Mouse (Mus musculus) heart, postnatal 14 days (tissue): ENCODE measurements around the gene Myo10. TPM values are rescaled to one million over a fixed set of nuclear protein-coding genes. Genes with fewer than 3 reads are reported as not detected.

ENCODE experiments used
- DNase-seq, 2 experiments: peaks; one replicate each; pipeline ENCODE4 v3.0.0; 2021 to 2022
- intact Hi-C: fragments of 180-260 bp; cut with DNase I; formaldehyde crosslinking; loops from one replicate; pipeline ENCODE4 v1.15.1; 2025
- total RNA-seq, 2 experiments: library from RNA; stranded (reverse); gene quantifications; 2 replicates each; pipeline ENCODE4 v1.2.3; 2021

The Myo10 gene
- total RNA-seq, 2 experiments from 2014 or later, result 64.7 to 66.9 TPM

DNA sequence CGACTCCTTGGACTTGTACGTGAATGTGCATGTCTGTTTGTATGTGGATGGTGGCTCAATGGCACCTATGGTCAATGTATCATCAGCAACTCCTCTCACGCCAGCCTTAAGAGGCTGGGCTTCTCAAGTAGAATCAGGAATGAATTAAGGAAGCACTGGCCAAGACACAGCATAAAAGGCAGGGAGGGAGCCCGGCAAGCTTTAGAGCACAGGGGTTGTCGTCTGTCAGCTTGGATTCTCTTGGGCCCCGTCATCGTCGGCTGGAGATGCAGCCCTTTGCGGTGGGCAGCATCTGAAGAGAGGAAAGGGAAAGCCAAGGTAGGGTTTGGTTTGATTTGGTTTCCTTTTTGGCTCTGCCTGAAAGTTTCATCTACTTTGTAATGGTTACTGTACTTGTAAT lies 130.7 kb downstream of the Myo10 start:
- intact Hi-C loops, result no loop called here
- no peak for DNase-seq

DNA sequence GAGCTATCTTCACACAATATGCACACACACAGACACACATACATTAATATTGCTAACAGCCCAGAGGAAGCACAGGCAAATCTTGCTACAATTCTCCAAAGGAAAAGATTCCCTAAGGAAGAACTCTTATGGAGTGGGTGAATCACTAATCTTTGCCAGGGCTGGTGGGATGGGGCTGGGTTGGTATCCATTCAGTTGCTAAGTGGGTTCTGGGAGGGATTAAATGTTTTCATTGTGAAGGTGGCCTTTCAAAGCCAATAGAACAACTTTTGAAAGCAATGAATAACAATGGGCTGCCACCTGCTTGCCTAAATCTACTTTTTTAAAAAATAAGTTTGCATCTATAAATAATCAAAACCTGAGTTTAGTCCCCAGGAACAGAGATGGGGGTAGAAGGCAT lies 131.6 kb downstream of the Myo10 start:
- no peak for DNase-seq
- intact Hi-C loops, result no loop called here

DNA sequence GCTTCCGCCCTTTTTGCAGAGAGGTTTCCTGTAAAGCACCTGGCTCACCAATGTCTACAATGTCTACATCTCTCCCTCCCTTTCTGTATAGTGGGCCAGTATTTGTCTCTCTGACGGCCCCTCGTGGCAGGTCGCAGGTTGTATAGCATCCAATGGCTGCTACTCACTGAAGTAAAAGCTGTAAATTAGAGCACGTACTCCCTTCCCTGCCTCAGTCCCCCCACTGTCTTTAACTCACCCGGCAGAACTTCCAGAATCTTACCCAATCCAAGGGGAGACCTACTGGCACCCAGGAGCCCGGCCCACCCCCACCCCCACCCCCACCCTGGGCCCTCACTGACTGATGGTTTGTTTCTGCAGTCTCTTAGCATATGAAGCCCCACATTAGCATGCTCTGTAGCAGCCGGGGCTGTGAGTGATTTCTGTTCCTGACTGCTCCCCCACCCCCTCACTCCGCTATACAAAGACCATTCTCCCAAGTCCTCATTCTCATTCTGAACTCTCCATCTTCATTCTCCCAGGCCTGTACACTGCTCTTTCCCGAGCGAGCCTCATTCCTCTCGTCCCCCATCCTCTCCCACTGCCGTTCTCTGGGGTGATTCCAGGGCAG lies 132.1 kb downstream of the Myo10 start:
- DNase-seq, result no peak
- intact Hi-C loops, result no loop called here

DNA sequence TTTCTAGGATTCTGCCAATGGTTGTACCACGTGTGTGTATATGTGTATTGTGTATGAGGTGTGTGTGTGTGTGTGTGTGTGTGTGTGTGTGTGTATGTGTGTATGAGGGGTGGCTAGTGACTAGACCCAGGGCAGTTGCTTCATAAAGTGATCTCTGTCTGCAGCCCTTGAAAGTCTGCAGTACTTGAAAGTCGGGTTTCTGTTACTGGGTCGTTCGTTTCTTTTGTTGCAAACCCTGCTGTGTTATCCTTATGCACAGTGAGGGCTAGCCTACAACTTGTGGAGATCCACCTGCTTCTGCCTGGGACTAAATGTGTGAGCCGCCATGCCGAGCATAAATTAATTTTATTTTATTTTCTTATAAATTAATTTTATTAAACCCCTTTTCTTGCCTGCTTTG lies 133.2 kb downstream of the Myo10 start:
- intact Hi-C loops, result no loop called here
- DNase-seq, result no peak

DNA sequence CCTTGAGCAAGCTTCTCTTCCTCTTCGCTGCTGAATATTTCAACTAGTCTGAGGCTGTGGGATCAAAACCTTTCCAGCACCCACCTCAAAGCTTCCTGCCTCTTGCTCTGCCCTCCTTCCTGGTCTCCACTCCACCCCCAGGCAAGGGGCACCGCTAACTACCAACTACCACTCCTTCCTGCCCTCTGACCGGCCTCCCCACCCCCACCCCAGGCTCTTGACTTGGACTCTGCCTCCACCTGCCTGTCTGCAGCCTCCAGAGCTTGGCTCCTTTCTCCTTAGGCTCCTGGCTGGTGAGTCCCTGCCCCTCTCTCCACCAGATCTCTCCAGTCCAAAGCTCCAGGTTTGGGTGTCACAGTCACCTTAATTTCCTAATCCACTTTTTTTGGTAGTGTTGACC lies 133.7 kb downstream of the Myo10 start:
- no peak for DNase-seq
- intact Hi-C loops, result no loop called here

DNA sequence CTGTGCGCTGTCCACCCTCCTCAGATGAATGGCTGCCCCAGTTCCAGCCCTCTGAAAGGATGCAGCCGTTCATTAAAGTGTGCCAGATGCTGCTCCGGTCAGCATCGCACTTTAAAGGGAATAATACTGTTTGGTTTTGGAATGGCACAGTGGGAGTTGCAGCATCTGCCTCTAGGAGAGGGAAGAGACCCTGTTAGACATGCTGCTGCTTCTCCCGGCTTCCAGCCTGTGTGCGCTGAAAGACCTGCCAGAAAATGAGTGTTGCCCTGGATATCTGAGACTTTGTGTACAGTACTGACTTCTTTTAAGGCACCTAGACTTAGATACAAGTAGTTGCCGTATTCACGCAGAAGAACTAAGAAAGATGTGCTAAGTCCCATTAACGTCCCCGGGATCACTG lies 135.7 kb downstream of the Myo10 start:
- DNase-seq, result no peak

DNA sequence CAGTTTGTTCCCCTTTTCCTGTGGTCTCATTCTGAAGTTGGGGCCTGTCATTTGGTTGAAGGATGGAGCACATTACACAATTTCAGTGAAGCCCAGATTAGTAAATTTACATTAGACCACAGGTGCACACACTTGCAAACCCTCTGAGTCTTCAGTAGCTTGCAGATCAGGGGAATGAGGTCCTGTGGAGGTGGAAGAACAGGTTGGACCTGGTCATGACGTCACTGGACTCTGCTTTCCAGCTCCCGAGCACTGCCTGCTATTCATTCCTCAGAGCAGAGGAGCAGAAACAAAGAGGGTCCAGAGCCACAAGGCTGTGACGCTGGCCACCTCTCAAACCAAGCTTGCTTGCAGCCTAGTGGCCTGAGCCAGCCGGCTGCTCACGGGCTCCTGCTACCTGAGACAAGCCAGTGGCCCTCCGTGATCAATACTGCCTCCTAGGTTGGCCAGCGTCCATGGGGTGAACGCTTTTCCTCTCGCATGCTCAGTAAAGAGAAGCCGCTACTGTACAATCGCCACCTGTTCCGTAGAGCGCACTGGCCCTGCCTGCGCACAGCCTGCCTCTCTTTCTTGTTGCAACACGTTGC lies 136.3 kb downstream of the Myo10 start:
- intact Hi-C loops, result no loop called here
- DNase-seq, result no peak

More for the DNA sequence above, 135.7 kb downstream of the Myo10 start:
- intact Hi-C loops, result no loop called here

DNA sequence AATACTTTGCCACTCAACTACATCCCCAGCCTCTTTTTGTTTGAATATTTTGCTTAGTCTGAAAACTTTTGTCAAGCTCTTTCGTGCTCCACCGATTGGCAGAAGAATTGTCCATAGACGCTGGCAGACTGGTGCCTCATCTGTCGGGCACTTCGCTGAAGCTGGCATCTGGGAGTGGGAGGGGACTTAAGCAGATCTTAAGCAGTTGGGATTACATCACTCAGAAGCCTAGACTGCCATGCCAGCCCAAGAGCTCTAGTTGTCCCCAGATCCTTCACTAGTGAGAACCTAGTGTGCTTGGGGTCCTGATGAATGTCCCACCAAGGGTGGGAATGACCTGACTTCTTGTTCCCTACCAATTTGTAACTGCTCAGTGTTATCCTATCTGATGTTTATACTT lies 138.0 kb downstream of the Myo10 start:
- no peak for DNase-seq
- intact Hi-C loops, result no loop called here

DNA sequence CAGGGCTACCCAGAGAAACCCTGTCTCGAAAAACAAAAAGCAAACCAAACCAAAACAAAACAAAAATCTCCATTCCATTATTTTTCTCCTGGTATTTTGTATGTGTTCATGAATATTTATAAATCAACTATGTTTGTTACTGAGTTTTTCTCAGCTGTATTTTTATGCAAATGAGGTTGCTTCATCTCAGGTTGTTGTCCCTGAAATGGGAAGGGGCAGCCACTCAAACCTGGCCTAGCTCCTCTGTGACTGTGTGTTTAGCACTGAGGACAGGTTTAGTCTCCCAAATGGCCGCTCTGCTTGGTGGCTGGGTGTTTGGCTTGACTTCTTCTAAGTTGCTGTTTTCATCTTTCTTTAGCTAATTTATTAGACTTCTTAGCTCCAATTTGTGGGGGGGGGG lies 138.7 kb downstream of the Myo10 start:
- no peak for DNase-seq
- intact Hi-C loops, result no loop called here

DNA sequence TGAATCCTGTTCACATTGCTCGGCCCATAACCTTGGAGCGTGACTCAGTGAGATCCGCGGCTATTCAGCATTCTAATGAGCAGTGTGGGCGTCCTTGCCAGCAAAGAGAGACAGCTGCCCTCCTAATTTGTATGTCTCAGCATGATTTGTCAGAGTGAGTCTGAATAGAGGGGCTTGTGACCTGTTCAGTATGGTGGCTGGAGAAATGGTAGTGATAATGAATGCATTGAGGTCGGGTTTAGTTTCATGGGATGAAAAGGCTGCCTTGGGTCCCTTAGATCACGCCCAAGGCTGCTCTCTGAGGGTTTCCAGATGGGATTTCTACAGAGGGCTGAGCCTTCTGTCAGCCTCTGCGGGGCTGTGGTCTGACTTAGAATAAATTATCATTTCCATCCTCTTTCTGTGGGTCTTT lies 139.5 kb downstream of the Myo10 start:
- no peak for DNase-seq
- intact Hi-C loops, result no loop called here

DNA sequence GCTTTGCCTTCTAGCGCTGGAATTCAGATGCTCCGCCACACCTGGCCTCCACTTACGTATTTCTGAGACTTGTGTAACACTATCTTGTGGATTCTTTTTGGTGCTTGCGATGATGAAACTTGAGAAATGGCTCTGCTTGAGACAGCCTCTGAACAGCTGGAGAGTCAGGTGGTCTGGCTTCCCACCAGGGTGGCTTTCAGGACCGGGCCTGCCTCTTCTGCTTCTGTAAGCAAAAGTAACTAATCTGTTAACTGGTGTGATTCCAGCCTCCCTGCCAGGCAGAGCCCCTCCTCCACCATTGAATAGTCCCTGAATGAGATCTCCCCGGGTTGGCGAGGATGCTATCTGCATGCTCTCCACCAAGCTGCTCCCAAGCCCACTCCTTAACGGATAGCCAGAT lies 140.0 kb downstream of the Myo10 start:
- intact Hi-C loops, result no loop called here
- DNase-seq, result peak; percentile 29 to 36

DNA sequence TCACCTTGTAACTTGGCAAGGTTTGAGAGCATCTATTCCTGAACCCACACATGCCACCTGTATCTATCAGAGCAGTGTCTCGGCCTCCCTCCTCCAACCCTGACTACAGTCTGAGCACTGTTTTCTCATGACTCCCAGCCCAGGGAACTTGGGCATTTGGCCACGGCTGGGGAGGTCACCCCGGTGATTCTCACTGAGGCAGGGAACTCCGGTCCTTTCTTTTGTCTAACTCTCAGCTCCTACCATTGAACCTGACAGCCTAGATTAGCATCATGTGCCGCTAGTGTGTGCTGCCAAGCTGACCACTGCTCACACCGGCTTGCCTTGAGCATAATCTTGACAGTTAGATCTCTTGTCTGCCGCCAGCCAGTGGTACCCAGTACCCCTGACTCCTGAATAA lies 140.8 kb downstream of the Myo10 start:
- intact Hi-C loops, result no loop called here
- no peak for DNase-seq

DNA sequence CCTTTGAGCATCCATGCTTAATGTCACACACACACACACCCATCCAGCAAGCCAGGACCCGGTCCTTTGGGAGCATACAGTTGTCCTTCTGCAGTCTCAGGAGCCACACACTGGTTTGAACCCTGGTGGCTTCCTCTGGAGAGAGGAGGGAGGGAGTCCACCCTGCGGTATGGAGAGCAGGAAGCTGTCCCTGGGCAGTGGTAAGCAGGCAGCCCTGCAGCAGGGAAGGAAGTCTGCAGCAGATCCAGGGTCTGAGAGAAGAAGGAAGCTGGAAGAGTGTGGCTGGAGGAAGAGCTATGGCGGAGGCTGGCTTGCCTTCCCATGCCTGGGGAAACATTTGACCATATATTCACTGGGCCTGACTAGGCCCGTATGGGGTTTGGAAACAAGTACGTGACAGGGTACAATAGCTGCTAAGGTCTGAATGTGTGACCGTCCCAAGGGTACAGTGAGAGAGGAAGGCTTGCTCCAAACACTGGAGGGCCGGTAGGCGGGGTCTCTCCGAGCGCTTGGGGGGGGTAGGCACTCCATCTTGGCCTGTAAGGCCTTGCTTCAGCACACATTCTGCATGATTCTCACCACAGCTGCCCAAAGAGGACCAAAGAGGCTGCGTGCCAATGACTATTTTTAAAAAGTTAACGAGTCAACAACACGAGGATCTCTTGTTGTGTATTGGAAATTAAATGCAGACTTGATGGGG lies 142.5 kb downstream of the Myo10 start:
- DNase-seq, result peak in 1 of 2 experiments; percentile 16

DNA sequence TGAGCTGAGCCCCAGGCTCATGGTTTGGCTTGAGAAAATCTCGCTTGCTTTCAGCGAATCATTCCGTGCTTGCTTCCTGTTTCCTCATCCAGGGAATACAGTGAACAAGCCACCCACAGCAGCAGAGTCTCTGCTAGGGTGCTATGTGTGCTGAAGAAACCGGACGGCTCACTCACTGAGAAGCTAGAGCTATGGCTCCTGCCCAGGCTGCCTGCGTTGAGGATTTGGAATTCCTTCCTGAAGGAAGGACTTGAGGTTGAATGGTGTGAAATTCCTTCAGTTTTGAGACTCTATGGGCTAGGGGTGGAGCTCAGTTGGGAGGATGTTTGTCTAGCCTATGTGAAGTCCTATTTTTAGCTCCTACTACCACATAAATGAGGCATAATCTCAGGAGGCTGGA lies 145.5 kb downstream of the Myo10 start:
- DNase-seq, result peak; percentile 12 to 37
- intact Hi-C loops, result no loop called here

More for the DNA sequence above, 142.5 kb downstream of the Myo10 start:
- intact Hi-C loops, result no loop called here

DNA sequence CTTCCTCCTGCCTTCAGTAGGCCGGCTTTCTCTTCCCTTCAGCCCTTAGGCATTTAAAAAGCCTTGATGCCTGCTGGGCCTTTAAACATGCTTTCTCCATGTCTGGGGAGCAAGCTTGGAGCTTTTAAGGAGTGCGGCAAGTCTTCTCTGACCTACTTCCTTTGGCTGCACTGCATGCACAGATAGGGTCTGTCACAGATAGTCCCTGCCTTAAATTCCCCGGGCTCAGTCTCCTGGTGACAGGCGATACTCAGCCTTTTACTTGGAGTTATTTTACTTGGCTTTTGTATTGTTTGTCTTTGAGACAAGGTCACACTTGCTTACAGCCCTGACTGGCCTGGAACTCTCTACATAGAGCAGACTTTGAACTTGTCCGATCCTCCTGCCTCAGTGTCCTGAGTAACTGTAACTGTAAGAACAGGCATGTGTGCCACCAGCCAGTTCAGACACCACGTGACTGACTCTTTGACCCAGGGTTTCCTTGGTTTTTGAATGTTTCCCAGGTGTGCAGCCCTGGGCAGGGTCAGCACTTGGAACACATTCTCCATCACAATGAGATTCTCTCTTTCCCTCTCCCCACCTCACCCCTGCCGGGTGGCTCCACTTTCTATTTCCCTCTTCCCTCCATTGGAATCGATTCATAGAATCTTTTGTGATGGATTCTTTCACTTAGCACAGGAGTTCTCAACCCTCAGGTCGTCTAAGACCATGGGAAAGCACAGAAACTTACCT lies 147.4 kb downstream of the Myo10 start:
- DNase-seq, result peak in 1 of 2 experiments; percentile 11

DNA sequence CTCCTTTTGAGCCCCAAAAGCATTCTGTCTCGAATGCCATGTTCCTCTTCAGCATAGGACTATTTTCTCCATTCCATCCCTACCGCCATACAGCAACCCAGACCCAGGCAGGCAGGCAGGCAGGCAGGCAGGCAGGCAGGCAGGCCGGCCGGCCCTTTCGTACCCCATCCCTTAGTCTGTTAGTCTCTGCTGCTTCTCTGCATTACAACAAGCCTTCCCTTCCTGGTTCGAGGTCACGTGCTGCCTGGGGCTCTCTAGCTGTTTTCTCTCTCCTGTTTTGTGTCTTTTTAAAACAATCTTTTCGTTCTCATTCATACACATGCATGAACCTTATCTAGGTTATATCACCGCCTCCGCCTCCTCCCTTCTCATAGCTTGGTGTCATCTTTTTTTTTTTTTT lies 149.5 kb downstream of the Myo10 start:
- no peak for DNase-seq
- intact Hi-C loops, result loop anchor here (5.0 kb wide), 1 partner anchor 34 kb away; no protein-coding TSS in a partner anchor

More for the DNA sequence above, 147.4 kb downstream of the Myo10 start:
- intact Hi-C loops, result loop anchor here (5.0 kb wide), 1 partner anchor 32 kb away; no protein-coding TSS in a partner anchor

DNA sequence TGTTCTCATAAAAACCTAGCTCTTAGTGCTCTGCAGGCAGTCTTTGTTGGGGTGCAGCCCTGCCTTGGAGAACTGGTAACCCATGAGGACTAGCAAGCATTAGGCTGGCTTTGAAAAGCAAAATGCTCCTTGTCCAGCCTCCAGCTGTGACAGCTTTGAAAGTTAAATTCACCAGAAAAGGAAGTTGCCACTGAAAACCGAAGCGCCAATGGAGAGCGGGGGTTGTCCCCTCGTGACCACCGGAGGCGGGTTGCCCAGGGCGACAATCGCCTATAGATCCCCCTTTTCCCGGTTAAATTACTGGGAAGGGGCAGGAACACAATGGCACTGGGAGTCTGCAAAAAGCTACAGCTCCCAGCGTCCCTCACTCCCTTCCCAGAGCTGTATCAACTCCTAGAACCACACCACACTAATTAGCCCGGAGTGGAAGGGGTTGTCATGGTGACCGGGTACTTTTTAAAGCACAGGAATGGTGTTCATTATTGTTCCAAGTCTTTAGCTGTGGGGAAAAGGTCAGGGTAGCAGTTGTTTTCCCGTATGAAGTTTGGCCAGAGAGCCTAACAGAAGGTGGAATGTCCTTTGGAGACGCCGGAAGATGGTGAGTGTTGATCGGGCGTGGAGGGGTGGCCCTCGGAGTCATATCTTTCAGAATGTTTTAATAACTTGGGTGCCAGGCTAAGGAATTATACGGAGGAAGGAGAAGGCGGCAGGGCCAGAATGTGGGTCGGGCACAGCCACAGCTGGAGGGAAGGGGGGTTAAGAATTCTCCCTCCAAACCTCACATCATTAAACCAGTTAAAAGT lies 151.6 kb downstream of the Myo10 start:
- intact Hi-C loops, result loop anchor here (5.0 kb wide), 1 partner anchor 37 kb away; no protein-coding TSS in a partner anchor
- peak; percentile 55 to 66 for DNase-seq

DNA sequence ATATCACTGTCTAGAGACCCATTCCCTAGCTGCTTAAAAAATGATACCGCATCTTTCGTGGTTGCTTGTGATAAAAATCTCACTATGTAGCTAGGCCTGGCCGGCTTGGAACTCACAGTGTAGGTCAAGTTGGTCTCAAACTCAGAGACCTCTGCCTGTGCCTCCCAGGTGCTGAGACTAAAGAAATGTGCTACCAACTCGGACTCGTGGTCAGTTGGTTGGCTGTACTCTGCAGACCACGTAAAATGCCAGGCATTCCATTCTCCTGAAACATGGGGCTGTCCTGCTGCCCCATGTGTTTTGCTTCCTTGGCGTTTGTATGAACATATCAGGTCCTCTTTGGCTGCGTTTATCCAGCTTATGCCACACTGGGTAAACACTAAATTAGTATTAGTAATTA lies 156.6 kb downstream of the Myo10 start:
- intact Hi-C loops, result no loop called here
- DNase-seq, result no peak

DNA sequence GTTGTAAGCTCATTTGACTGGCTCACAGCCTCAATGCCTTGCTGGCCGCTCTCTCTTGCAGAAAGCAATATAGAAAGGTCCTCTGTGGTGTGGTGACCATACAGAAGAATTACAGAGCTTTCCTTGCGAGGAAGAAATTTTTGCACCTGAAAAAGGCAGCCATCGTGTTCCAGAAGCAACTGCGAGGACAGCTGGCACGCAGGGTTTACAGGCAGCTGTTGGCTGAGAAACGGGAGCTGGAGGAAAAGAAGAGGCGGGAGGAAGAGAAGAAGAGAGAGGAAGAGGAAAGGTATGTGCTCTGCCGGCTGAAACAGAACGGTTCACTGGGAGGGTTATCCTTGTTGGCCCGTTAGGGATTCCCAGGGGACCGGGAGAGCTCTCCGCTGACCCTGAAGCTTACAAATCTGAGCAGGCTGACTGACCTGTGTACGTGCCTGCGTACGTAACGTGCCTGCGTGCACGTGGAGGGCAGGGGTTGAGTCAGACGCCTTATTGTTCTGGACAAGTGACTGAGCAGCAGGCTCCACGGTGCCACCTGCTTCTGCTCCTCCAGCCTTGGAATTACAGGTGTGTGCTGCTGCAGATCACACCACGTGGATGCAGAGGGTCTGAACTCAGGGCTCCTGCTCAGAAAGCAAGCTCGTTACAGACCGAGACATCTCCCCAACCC lies 157.3 kb downstream of the Myo10 start:
- intact Hi-C loops, result loop anchor here (2.0 kb wide), 1 partner anchor 53 kb away; no protein-coding TSS in a partner anchor
- DNase-seq, result no peak

DNA sequence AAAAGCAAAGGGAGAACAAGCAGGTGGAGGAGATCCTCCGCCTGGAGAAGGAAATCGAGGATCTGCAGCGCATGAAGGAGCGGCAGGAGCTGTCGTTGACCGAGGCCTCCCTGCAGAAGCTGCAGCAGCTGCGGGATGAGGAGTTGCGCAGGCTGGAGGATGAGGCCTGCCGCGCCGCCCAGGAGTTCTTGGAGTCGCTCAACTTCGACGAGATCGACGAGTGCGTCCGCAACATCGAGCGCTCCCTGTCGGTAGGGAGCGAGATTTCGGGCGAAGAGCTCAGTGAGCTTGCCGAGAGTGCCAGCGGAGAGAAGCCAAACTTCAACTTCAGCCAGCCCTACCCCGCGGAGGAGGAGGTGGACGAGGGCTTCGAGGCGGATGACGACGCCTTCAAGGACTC lies 158.7 kb downstream of the Myo10 start:
- intact Hi-C loops, result loop anchor here (2.0 kb wide), 1 partner anchor 54 kb away; no protein-coding TSS in a partner anchor
- no peak for DNase-seq
